Mouse (Mus musculus) bone marrow, adult 2 months (tissue): Measurements from ENCODE around the gene Rnf220. TPM values are rescaled to one million over a fixed set of nuclear protein-coding genes. Genes with fewer than 3 reads are reported as not detected.
A peak's percentile ranks its signal among the peaks of the same experiment; 100 is the strongest.

Experiments used
- H3K27ac ChIP-seq: fragments of 200-500 bp; 2 replicates; pipeline ENCODE4 v1.5.1; 2012; ENCODE audit warnings: low read depth, mild to moderate bottlenecking, control low read depth, inconsistent platforms, low read length; ENCODE audit not compliant: control insufficient read depth, poor library complexity, insufficient read depth
- H3K4me1 ChIP-seq: fragments of 200-500 bp; 2 replicates; pipeline ENCODE4 v1.6.1; 2011; ENCODE audit warnings: low read length; ENCODE audit not compliant: control insufficient read depth, insufficient read depth
- H3K4me3 ChIP-seq: fragments of 200-500 bp; replicated peaks from 2 replicates; pipeline ENCODE3; 2011; ENCODE audit warnings: mild to moderate bottlenecking, low read depth, low read length, control low read depth; ENCODE audit not compliant: control insufficient read depth
- CTCF ChIP-seq: fragments of 200-500 bp; IDR thresholded peaks from 2 replicates; pipeline ENCODE4 v1.5.1; 2011; ENCODE audit warnings: low read length, control low read depth; ENCODE audit not compliant: control insufficient read depth, insufficient read depth
- POLR2A ChIP-seq: fragments of 200-500 bp; IDR thresholded peaks from 2 replicates; pipeline ENCODE4 v1.6.1; 2011; ENCODE audit warnings: low read depth, mild to moderate bottlenecking, control low read depth, low read length, borderline replicate concordance; ENCODE audit not compliant: control insufficient read depth
- WGBS: fragments of 180-500 bp; shearing (Covaris S2); methylation state at CpG from one replicate; pipeline ENCODE4 v1.1.7; 2018; 5-methylcytosine and 5-hydroxymethylcytosine counted together
- polyA plus RNA-seq: library from polyadenylated mRNA; stranded (reverse); fragments of >200 nt; gene quantifications from 2 replicates; pipeline ENCODE4 v1.2.4, GENCODE M21; 2011; ENCODE audit warnings: low replicate concordance; ENCODE audit not compliant: missing spikeins, insufficient read depth, insufficient read length

Rnf220 gene
- polyA plus RNA-seq, 1 experiment, result 49.6 TPM

DNA sequence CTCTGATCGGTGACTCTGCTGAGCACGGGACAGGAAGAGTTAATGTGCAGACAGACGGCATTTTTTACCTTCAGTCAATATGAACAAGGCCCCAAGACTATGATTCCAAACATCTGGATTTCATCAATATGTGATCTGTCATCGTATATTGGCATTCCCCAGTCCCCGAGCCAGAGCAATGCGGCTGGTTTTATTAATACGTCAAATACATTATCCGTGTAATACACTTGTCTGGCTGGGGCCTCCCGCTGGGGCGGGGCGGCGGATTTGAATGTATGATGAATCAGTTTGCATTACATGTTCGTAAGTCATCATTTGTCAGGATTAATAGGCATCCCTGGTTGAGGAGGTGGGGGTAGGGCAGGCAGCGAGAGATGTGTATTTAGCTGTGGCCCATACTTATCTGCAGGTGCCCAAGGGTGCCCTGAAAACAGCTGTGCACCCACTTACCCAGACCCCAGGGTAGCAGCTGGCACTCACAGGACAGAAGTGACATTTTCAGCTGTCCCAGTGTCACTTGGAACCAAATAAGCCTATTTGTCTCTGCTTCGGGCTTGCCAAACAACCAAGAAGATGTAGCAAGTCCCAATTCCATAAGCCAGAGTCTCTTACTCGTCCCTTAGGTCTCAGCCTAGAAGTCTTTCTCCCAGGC, 181.9 kb downstream of the Rnf220 start:
- 83% methylated on average over 16 of the region's 16 CpGs for WGBS
- TF ChIP-seq POLR2A (no peak), CTCF (no peak)
- Histone ChIP-seq H3K27ac (no peak overlapping the region), H3K4me1 (no peaks in the 10 kb centered on the region; the same call in 1 of the 2 replicates), H3K4me3 (no peak overlapping the region)

- Histone ChIP-seq H3K4me1 (no peaks in the 10 kb centered on the region), H3K4me3 (no peak overlapping the region), H3K27ac (peak overlapping the region; percentile 62)
- 80% methylated on average over 4 of the region's 4 CpGs for WGBS
- no peak for TF ChIP-seq CTCF
- no peak for TF ChIP-seq POLR2A
Observed at GRCm38 (mm10) chr4:117313085-117313424, 183.8 kb downstream of the Rnf220 start.

- H3K4me3 ChIP-seq, result no peak overlapping the region
- H3K27ac ChIP-seq, result peak overlapping the region; percentile 62
- WGBS, result 72% methylated on average over 26 of the region's 26 CpGs
- no peak for TF ChIP-seq POLR2A
- no peak for TF ChIP-seq CTCF
- no peaks in the 10 kb centered on the region for H3K4me1 ChIP-seq
Observed at GRCm38 (mm10) chr4:117312416-117313084, 184.3 kb downstream of the Rnf220 start.

GRCm38 (mm10) chr4:117311891-117312290, 185.0 kb downstream of the Rnf220 start:
- WGBS, result 80% methylated on average over 5 of the region's 5 CpGs
- H3K27ac ChIP-seq, result 0 out of 2 replicates have a peak overlapping the region, but pooled peaks have one; percentile 22
- no peak for TF ChIP-seq CTCF
- no peak for TF ChIP-seq POLR2A
- no peak overlapping the region for H3K4me3 ChIP-seq
- H3K4me1 ChIP-seq, result no peaks in the 10 kb centered on the region

- no peak for TF ChIP-seq CTCF
- no peak for TF ChIP-seq POLR2A
- Histone ChIP-seq H3K4me3 (no peak overlapping the region), H3K27ac (no peak overlapping the region), H3K4me1 (no peaks in the 10 kb centered on the region)
- WGBS, result 79% methylated on average over 1 of the region's 1 CpGs
Observed at GRCm38 (mm10) chr4:117309427-117309826, 187.4 kb downstream of the Rnf220 start.

- WGBS, result 78% methylated on average over 6 of the region's 6 CpGs
- Histone ChIP-seq H3K27ac (no peak overlapping the region), H3K4me1 (no peaks in the 10 kb centered on the region), H3K4me3 (no peak overlapping the region)
- TF ChIP-seq CTCF (no peak), POLR2A (no peak)
Observed at GRCm38 (mm10) chr4:117307270-117307669, 189.6 kb downstream of the Rnf220 start.

DNA sequence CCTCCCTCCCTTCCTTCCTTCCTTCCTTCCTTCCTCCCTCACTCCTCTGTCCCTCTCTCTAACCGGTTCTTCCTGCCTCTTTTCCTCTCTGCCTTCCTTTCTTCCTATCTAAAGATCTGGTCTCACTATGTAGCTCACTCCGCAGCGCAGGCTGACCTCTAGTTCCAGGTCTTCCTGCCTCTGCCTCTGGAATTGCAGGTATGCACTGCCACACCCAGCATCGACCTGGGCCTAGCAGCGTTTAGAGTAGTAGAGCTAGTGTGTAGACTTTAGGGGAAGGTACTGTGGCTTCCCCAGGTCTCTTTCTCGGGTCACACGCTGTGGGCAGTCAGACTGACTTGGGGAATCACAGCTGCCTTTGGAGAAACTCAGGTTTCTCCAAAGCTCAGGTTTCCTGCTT, 191.4 kb downstream of the Rnf220 start:
- Histone ChIP-seq H3K4me1 (no peaks in the 10 kb centered on the region), H3K27ac (no peak overlapping the region), H3K4me3 (no peak overlapping the region)
- no peak for TF ChIP-seq POLR2A
- TF ChIP-seq CTCF, result no peak
- WGBS, result 77% methylated on average over 6 of the region's 7 CpGs

DNA sequence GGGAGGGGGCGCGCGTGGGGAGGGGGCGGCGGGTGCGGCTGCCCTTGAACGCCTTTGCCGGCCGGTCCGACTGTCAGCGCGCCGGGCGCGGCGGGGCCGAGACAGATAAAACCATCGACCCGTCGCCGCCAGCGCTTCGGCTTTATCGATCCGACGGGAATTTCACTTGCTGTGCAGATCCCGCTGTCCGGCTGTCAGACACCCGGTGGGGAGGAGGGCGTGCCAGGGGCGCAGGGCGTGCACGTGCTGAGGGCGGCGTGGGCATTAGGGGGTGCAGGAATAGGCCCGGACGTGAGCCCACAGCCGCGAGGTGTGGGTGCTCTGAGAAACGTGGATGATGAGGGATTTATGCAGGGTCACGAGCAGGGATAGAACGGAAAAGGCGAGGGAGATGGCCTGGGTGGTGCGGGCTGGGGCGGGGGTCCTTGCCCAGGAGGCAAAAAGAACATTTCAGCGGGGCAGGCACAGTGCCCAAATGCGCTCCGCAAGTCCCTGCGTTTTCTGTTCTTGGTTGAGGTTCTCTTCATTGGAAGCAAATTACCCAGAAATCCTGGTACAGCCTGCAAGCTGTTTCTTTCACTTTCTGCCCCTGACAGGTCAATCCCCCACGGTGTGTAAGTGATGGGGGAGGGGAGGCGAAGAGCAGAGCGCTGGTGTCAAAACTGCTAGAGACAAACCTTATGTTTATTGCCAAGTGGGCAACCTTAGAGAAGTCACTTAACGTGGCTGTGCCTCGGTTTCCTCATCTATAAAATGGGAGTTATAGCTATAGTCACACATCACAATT, 192.4 kb downstream of the Rnf220 start:
- Histone ChIP-seq H3K4me1 (no peaks in the 10 kb centered on the region), H3K4me3 (no peak overlapping the region), H3K27ac (no peak overlapping the region)
- WGBS, result 88% methylated on average over 54 of the region's 54 CpGs
- TF ChIP-seq CTCF (no peak), POLR2A (no peak)
